Mouse (Mus musculus): Measurements from ENCODE around the gene Map3k20. TPM values are rescaled to one million over a fixed set of nuclear protein-coding genes. Genes with fewer than 3 reads are reported as not detected.

Gene Map3k20
- polyA plus RNA-seq, 1 experiment from 2014 or later = 5.9 TPM

DNA sequence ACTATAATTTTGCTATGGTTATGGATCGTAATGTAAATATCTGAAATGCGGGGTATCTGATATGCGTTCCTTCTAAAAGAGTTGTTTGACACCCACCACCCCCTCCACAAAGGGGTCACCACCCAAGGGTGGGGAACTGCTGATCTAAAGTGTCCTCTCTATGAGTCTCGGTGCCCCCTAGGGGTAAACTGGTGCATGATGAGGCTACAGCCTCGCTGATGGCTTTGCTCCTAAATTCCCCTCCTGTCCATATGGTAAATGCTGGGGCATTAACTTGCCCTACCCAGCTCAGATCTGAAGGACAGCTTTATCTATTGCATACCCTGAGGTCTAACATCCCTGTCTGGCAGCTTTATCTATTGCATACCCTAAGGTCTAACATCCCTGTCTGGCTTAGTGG lies 130.0 kb downstream of the Map3k20 start:
- H3K4me2 ChIP-seq = no peak overlapping the region
- no peak overlapping the region for H3K27ac ChIP-seq
- H3K4me3 ChIP-seq = no peak overlapping the region
- H3K9ac ChIP-seq = no peak overlapping the region
- H3K9me3 ChIP-seq (replicated peaks) = no peaks in the 10 kb centered on the region
- 89% methylated on average over 5 of the region's 5 CpGs for WGBS
- H3K4me1 ChIP-seq = no peaks in the 10 kb centered on the region
- H3K36me3 ChIP-seq (ENCODE audit: poor library complexity, severe bottlenecking) = no peaks in the 10 kb centered on the region
- peaks cover 4% of the 10 kb centered on the region for H3K27me3 ChIP-seq
- no peak for ATAC-seq

DNA sequence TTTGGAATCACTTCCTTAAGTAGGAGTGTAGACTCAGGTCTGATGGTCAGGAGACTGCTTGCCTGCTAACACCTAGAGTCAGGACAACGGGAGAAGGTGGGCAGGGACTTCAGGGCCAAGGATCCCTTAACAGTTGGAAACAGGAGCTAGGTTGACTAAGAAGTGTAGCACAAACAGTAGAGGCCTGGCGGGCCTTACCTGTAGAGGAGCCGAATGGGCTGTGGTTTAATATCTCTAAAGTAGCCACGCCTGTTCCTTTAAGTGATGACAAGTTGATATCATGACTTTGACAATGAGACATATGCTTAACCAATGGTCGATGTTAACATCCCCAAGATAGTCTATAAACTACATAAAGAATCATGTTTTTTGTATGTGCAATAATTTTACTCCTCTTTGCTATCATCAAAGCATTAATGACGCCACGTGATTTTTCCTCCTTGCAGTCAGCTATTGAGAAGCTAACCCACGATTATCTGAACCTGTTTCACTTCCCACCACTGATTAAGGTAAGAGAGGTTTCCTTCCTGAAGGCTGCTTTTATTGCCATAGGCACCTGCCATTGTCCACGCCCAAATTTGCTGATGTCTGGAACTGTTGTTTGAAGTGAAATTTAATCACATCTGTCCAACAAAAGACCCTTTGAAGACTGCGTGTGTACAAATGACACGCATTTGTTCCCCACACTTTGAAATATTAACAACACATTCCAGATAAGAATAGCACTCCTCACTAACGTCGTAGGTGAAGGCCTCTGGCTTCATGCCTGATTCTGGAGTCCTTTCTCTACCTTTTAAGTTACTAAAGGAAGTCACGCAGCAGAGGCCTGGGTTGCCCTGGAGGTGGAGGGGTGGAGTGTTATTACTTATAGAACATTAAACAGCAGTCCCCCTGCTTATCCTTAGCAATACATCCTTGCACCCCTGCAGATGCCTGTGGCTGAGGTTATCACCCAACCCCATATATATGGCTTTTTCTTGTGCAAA lies 131.0 kb downstream of the Map3k20 start:
- Histone ChIP-seq H3K9me3 (replicated peaks) (no peaks in the 10 kb centered on the region), H3K4me2 (no peak overlapping the region), H3K27me3 (peaks cover 13% of the 10 kb centered on the region), H3K4me3 (no peak overlapping the region), H3K36me3 (ENCODE audit: poor library complexity, severe bottlenecking) (no peaks in the 10 kb centered on the region), H3K9ac (no peak overlapping the region), H3K27ac (no peak overlapping the region), H3K4me1 (no peaks in the 10 kb centered on the region)
- ATAC-seq = no peak
- WGBS = 75% methylated on average over 14 of the region's 14 CpGs

- H3K36me3 ChIP-seq (ENCODE audit: poor library complexity, severe bottlenecking) = no peaks in the 10 kb centered on the region
- ATAC-seq = no peak
- 88% methylated on average over 5 of the region's 5 CpGs for WGBS
Observed at GRCm38 (mm10) chr2:72420561-72420960, 135.1 kb downstream of the Map3k20 start.

GRCm38 (mm10) chr2:72424656-72425055 lies 139.2 kb downstream of the Map3k20 start:
- no peak overlapping the region for H3K4me3 ChIP-seq
- WGBS = 81% methylated on average over 7 of the region's 7 CpGs
- H3K27ac ChIP-seq = no peak overlapping the region
- H3K4me1 ChIP-seq = peaks cover 50% of the 10 kb centered on the region
- no peaks in the 10 kb centered on the region for H3K9me3 ChIP-seq (replicated peaks)
- peaks cover 68% of the 10 kb centered on the region for H3K27me3 ChIP-seq
- ATAC-seq = no peak
- no peak overlapping the region for H3K9ac ChIP-seq
- H3K36me3 ChIP-seq (ENCODE audit: poor library complexity, severe bottlenecking) = no peaks in the 10 kb centered on the region
- H3K4me2 ChIP-seq = no peak overlapping the region

More at GRCm38 (mm10) chr2:72420561-72420960, 135.1 kb downstream of the Map3k20 start:
- Histone ChIP-seq H3K4me1 (peaks cover 18% of the 10 kb centered on the region), H3K27ac (no peak overlapping the region), H3K9me3 (replicated peaks) (no peaks in the 10 kb centered on the region), H3K9ac (no peak overlapping the region), H3K4me2 (no peak overlapping the region), H3K27me3 (peaks cover 47% of the 10 kb centered on the region), H3K4me3 (no peak overlapping the region)

DNA sequence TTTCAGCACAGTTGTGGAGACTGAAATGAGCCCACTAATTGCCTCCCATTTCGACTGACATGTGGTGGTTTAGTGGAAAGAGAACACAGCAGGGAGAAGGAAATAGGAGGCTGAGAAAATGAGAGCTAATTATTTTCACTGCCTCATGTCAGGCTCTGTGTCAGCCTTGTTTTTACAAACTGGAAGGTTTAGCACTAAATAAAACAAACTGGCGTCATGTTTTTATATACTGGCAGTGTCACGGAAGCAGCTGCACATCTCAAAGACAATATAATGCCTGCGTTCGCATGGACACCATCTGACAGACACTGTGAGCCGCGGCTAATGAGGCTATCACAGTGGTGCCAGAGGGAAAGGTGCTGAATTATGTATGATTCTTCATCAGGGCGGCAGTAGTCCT lies 141.3 kb downstream of the Map3k20 start:
- ATAC-seq = peak; percentile 97
- Histone ChIP-seq H3K27ac (peak overlapping the region; percentile 84), H3K4me3 (peak overlapping the region; percentile 15), H3K4me2 (peak overlapping the region; percentile 47), H3K9ac (no peak overlapping the region; the same call in 1 of the 2 replicates), H3K9me3 (replicated peaks) (no peaks in the 10 kb centered on the region), H3K27me3 (peaks cover 59% of the 10 kb centered on the region), H3K36me3 (ENCODE audit: poor library complexity, severe bottlenecking) (no peaks in the 10 kb centered on the region), H3K4me1 (peaks cover 50% of the 10 kb centered on the region)
- WGBS = 3% methylated on average over 8 of the region's 8 CpGs

- peak; percentile 72 for ATAC-seq
- Histone ChIP-seq H3K4me1 (peaks cover 50% of the 10 kb centered on the region), H3K4me2 (peak overlapping the region; percentile 47), H3K4me3 (peak overlapping the region; percentile 15), H3K9me3 (replicated peaks) (no peaks in the 10 kb centered on the region), H3K27ac (peak overlapping the region; percentile 84), H3K27me3 (peaks cover 54% of the 10 kb centered on the region), H3K9ac (no peak overlapping the region), H3K36me3 (ENCODE audit: poor library complexity, severe bottlenecking) (no peaks in the 10 kb centered on the region)
- WGBS = 17% methylated on average over 11 of the region's 11 CpGs
Observed at GRCm38 (mm10) chr2:72427288-72427687, 141.9 kb downstream of the Map3k20 start.

DNA sequence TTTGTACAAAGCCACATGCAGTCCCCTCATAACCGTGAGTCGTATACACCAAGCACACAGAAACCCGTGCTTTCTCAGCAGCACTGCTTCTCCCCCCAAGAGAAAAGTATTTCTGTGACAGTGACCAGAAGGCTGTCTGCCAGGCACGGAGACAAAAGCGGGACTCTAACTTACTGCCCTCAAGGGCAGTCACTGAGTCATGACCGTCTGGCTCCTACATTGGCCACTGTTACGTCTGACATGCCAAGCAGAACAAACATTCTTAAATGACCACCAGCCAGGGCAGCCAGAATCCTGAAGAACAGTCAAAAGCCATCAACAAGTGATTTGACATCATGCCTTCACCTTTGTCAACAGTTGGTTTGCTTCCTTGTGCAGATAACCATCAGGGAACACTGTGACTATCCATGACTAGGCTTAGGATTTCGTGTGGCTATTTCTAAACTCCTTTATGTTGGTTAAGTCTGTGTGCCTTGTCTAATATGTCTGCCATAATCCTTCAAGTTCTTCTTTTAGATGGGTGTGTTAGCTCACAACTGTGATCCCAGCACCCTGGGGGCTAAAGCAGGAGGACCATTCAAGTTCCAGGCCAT lies 153.6 kb downstream of the Map3k20 start:
- Histone ChIP-seq H3K4me1 (0 out of 2 replicates have a peak, but pooled peaks cover 5% of the 10 kb centered on the region), H3K36me3 (ENCODE audit: poor library complexity, severe bottlenecking) (no peaks in the 10 kb centered on the region), H3K27ac (no peak overlapping the region), H3K4me3 (no peak overlapping the region), H3K9me3 (replicated peaks) (no peaks in the 10 kb centered on the region), H3K4me2 (no peak overlapping the region), H3K27me3 (0 out of 2 replicates have a peak, but pooled peaks cover 8% of the 10 kb centered on the region), H3K9ac (no peak overlapping the region)
- WGBS = 86% methylated on average over 8 of the region's 8 CpGs
- no peak for ATAC-seq

- Histone ChIP-seq H3K4me2 (no peak overlapping the region), H3K4me1 (0 out of 2 replicates have a peak, but pooled peaks cover 5% of the 10 kb centered on the region), H3K4me3 (no peak overlapping the region), H3K9ac (no peak overlapping the region), H3K36me3 (ENCODE audit: poor library complexity, severe bottlenecking) (no peaks in the 10 kb centered on the region), H3K27me3 (0 out of 2 replicates have a peak, but pooled peaks cover 4% of the 10 kb centered on the region), H3K9me3 (replicated peaks) (no peaks in the 10 kb centered on the region), H3K27ac (no peak overlapping the region)
- ATAC-seq = peak; percentile 83
- WGBS = 76% methylated on average over 9 of the region's 9 CpGs
Observed at GRCm38 (mm10) chr2:72441010-72441409, 155.6 kb downstream of the Map3k20 start.

- H3K36me3 ChIP-seq (ENCODE audit: poor library complexity, severe bottlenecking) = no peaks in the 10 kb centered on the region
- H3K27ac ChIP-seq = no peak overlapping the region
- H3K27me3 ChIP-seq = no peaks in the 10 kb centered on the region
- no peak overlapping the region for H3K4me2 ChIP-seq
- no peak for ATAC-seq
- 96% methylated on average over 6 of the region's 6 CpGs for WGBS
- H3K4me1 ChIP-seq = peaks cover 9% of the 10 kb centered on the region; the same call in 1 of the 2 replicates
- no peak overlapping the region for H3K4me3 ChIP-seq
- H3K9ac ChIP-seq = no peak overlapping the region
- H3K9me3 ChIP-seq (replicated peaks) = no peaks in the 10 kb centered on the region
Observed at GRCm38 (mm10) chr2:72442825-72443224, 157.4 kb downstream of the Map3k20 start.

- no peaks in the 10 kb centered on the region for H3K9me3 ChIP-seq (replicated peaks)
- ATAC-seq = no peak
- H3K27ac ChIP-seq = no peak overlapping the region
- 0 out of 2 replicates have a peak, but pooled peaks cover 3% of the 10 kb centered on the region for H3K27me3 ChIP-seq
- no peak overlapping the region for H3K9ac ChIP-seq
- H3K36me3 ChIP-seq (ENCODE audit: poor library complexity, severe bottlenecking) = no peaks in the 10 kb centered on the region
- no peak overlapping the region for H3K4me3 ChIP-seq
- H3K4me1 ChIP-seq = peaks cover 11% of the 10 kb centered on the region; the same call in 1 of the 2 replicates
- 75% methylated on average over 3 of the region's 3 CpGs for WGBS
- H3K4me2 ChIP-seq = no peak overlapping the region
Observed at GRCm38 (mm10) chr2:72443960-72444359, 158.5 kb downstream of the Map3k20 start.

GRCm38 (mm10) chr2:72446106-72446505 lies 160.7 kb downstream of the Map3k20 start:
- H3K27ac ChIP-seq = no peak overlapping the region
- H3K27me3 ChIP-seq = 0 out of 2 replicates have a peak, but pooled peaks cover 3% of the 10 kb centered on the region
- H3K4me3 ChIP-seq = no peak overlapping the region
- ATAC-seq = no peak
- H3K9me3 ChIP-seq (replicated peaks) = no peaks in the 10 kb centered on the region
- WGBS = 88% methylated on average over 3 of the region's 3 CpGs
- peaks cover 9% of the 10 kb centered on the region; the same call in 1 of the 2 replicates for H3K4me1 ChIP-seq
- H3K36me3 ChIP-seq (ENCODE audit: poor library complexity, severe bottlenecking) = no peaks in the 10 kb centered on the region
- no peak overlapping the region for H3K9ac ChIP-seq
- H3K4me2 ChIP-seq = no peak overlapping the region

DNA sequence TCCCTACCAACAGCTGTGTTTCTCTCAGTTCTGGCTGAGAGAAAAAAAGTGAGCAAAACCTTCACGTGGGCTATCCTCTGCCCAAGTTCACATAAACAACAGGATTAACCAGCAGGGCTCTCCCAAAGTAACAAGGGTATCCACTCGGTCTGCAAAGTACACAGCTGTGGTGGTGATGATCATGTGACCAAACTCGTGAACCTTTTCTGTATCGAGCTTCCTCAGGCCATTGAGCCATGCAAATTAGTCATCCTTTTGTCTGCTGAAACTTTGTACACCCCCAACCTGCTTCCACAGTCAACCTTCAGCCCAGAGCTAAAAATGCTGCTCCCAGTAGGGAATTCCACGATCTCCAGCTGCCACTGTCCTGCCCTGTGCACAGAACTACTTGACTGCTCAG lies 161.2 kb downstream of the Map3k20 start:
- Histone ChIP-seq H3K9ac (no peak overlapping the region), H3K4me3 (no peak overlapping the region), H3K27me3 (0 out of 2 replicates have a peak, but pooled peaks cover 3% of the 10 kb centered on the region), H3K4me2 (no peak overlapping the region), H3K4me1 (peaks cover 5% of the 10 kb centered on the region; the same call in 1 of the 2 replicates), H3K27ac (no peak overlapping the region), H3K36me3 (ENCODE audit: poor library complexity, severe bottlenecking) (no peaks in the 10 kb centered on the region), H3K9me3 (replicated peaks) (no peaks in the 10 kb centered on the region)
- ATAC-seq = no peak
- 32% methylated on average over 5 of the region's 5 CpGs for WGBS
